Mouse (Mus musculus) adrenal gland, postnatal 4 days (tissue): ENCODE results near the gene L2hgdh. TPM values are rescaled to one million over a fixed set of nuclear protein-coding genes. Genes with fewer than 3 reads are reported as not detected.

Source experiments
- DNase-seq, 2 experiments: peaks; one replicate each; pipeline ENCODE4 v3.0.0; 2021 to 2022; ENCODE audit warnings: low spot score in 2 of 2, mixed read lengths in 2 of 2
- total RNA-seq, 2 experiments: library from RNA; stranded (reverse); gene quantifications; 2 replicates each; pipeline ENCODE4 v1.2.3; 2021

Gene L2hgdh
- total RNA-seq, 2 experiments from 2014 or later: 21.3 to 22.3 TPM

DNA sequence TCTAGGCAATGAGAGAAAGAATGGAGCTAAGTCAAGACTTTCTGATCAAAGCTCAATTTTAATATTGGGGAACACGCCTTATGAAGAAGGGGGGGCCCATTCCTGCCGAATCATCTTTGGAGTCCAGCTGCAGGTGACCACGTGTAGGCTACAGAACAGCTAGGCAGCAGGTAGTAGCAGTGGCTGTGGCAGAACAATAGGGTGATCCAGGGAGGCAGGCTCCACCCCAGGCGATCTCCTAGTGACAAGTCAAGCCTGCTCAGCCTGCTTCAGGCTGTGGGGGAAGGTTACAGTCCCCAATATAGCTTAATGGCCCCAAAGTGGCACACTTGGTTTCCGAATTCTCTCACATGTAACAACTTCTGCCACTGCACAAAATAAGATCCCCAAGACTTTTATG, 7.5 kb upstream of the L2hgdh start:
- DNase-seq: no peak

DNA sequence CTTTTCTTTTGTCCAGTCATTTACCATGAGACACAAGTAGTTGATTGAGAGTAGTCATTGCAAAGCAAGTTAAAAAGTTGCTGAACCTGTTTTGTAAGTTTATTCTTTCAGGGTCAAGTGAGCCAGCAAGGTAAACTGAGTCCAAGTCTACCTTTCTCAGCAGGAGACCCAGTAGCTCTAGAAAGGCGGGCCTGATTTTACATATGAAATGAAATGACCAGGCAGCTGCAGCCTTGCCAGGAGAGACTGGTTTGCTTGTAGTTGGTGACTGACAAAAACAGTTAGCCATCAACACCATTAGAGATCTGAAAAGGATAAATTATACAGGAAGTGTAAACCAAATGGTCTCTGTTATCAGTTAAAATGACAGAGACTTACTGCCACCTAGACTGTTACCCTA, 5.6 kb upstream of the L2hgdh start:
- DNase-seq: no peak

DNA sequence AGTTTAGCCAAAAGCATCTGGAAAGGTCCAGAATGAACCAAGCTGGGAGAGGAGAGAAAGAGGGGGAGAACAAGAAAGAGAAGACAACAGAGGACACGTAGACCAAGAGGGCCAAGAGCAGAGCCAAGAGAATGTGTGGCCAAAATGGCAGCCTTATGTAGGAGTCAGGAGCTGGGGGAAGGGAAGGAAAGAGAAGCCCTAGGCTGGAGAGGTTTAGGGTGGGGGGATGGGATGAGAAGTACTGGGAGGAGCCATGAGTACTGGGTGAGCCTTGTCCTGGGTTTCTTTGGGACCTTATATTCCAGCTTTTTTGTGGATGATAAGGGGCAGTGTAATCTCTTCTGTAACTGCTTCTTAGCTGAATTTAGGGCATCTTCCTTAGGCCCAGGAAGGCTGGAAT, 4.6 kb upstream of the L2hgdh start:
- no peak for DNase-seq

DNA sequence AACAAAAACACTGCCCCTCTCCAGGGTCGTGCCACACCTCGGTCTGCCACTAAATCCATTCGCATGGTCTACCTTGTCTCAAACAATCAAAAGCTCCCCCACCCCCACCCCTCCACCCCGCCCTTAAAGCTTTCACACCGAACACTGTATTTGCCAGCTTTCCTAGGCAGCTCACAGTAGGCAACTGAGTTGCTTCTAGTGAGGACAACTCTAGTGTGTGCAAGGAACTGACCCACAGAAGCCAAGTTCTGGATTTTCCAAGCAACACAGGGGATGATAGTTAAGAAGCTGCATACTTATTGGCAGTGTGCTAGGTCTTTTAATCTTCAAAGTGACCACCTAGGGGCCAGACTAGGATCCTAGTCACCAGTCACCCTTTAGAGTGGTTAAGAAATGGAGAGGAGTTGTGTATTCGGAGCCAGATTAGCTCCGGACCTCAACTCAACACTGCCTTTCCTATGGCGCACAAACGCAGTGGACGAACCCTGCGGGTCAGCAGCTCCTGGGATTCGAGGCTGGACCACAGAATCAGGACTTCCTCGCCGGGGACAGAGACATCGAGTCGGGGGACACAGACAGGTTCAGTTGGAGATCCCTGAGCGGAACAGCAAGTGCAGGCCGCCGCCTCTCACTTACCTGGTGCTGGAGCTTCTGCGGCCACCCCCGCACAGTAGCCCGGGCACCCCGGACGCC, 509 bp downstream of the L2hgdh start:
- DNase-seq: no peak

DNA sequence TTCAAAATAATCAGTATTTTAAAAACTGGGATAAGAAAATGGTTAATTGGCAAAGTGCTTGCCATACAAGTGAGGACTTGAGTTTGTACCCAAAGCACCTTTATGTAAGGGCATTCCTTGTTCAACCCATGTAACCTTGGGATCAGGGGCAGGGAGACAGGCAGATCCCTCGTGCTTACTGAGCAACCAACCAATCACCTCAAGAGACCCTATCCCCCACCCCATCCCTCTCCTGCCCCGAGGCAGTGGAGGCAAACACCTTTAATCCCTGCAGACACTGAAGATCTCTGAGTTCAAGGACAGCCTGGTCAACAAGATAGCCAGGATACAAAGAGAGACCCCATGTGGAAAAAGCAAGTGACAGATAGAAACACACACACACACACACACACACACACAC, 1.3 kb downstream of the L2hgdh start:
- DNase-seq: no peak

DNA sequence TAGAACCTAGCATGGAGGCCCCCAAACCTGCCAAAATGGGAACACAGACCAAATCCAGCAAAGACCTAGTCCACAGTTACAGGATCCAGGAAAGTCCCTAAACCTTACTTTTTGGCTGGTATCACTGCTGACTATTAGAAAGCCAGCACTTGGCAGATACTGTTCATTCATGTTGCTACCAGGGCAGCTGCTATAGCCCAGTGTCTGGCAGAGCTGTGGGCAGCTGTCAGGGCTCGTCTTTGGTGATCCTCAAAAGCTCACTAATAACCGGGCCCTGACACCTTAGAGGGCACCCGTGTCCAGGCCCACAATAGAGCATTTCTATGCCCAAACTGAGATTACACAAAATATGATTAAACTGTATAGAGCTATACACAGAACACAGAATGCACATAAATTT, 1.8 kb downstream of the L2hgdh start:
- DNase-seq: no peak

DNA sequence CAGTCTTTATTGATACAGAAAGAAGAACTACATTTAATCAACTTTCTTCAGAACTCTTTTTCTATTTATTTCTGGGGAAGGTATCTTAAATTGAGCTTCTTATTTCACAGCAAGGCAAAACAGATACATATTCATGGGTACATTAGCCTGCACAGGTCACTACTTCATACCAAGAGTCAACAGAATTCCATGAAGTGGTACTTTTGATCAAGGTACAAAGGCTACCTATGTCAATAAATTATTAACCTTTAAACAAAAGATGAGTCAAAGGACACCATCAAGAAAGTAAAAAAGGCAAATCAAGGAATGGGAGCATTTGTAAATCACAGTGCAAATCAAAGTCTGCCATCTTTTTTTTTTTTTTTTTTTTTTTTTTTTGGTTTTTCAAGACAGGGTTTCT, 11.0 kb downstream of the L2hgdh start:
- DNase-seq: no peak

DNA sequence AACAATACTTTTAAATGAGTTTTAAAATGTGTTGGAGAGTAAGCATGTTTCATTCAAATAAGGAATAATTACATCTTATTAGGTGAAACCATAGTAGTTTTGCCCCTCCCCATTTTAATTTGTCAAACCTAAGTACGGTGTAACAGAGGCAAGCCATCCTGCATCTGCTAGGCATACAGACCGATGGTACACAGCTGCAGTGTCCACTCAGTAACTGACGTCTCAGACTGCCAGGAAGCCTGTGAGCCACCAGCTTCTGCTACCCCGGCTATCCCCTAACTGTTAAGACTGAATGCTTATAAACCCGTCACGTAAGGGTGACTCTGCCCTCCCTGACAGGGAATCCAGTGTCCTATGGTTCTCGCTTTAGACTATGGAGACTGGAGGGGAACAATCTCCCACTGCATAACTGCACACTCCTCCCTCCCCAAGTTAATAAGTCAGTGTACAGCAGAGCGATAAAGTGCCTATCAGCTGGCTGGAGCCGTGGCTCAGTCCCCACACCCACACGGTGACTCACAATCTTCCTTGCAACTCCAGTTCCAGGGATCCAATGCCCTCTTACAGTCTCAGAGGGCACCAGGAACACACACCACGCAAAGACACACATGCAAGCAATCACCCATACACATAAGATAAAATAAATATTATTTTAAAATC, 19.7 kb downstream of the L2hgdh start:
- DNase-seq: no peak

DNA sequence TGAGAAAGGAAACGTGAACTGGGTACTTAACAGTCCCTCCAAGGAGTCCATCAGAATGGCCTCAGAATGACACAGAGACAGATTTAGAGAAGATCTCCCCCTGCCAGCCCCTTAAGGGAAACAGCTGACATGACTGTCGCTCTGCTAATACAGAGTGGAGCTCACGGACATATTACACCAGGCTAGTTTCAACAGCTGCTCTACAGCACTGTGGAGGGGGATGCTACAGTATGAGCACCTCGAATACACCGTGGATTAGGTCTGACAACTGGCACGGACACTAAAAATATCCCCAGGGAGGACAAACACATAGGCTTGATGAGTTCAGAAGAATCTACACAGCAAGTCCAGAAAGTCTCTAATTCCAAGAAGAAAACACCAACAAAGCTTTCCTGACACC, 26.3 kb downstream of the L2hgdh start:
- DNase-seq: no peak

DNA sequence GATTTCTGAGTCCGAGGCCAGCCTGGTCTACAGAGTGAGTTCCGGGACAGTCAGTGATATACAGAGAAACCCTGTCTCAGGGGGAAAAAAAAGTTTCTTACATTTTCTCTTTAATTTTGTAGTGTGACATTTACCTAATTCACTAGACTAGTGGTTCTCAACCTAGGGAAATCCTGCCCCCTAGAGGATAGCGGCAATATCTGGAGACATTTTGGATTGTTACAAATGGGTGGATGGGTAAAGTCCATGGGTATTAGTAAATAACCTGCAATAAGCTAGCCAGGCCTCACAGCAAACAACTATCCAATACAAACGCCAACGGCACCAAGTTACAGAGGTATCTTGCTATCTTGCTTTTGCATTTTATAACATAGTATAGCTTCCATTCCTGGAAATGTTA, 27.9 kb downstream of the L2hgdh start:
- peak in 1 of 2 experiments; percentile 28 for DNase-seq

DNA sequence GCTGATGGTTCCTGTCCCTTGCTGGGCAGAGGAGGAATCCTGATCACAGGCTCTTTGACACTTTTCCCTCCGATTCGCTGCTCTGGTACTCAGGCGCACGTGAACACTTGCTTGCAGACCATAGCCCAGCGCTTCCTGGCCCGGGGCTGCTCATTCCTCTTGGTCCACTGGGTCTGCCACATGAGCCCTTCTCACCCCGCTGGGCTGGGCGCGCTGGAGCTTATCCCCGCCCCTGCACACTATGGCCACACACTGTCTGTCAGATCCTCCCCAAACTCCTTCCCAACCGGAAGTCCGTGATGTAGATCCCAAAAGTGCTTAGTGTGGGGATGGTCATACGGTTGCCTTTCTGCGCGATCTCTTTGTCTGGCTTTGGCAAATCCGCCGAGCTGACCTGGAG, 31.2 kb downstream of the L2hgdh start:
- no peak for DNase-seq

DNA sequence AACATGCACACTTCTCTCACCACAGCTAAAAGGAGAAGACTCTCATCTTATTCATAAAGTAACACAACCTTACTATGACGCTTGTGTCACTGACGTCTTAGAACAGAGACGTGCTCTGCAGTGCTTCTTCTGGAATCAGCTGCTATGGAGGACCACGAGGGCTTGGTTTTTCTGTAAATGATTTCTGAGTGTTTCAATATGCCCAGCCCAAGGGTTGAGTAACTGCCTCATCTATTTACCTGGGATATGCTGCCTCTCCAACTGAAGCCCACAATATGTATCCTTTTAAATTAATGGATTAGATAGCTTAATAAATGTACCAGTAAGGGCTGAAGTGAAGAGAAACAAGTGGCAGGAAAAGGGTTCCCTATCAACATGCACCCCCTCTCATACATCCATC, 34.0 kb downstream of the L2hgdh start:
- no peak for DNase-seq

DNA sequence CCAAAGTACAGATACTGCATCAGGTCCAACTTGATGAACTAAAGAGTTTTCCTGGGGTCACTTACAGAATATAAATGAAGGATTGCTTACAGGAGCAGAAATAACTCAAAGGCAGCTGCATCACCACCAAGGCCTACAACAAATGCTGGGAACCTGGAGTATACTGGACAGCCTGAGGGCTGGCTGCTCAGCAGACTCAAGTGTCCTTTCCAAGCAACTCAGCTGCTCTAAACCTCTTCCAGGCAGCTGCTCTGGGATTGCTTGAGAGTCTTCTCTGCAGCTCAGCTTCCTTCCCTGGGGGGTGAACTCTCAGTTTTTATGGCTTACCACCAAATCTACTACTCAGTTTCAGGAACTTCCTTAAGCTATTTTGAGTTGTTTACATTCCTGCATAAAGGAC, 35.6 kb downstream of the L2hgdh start:
- DNase-seq: no peak

DNA sequence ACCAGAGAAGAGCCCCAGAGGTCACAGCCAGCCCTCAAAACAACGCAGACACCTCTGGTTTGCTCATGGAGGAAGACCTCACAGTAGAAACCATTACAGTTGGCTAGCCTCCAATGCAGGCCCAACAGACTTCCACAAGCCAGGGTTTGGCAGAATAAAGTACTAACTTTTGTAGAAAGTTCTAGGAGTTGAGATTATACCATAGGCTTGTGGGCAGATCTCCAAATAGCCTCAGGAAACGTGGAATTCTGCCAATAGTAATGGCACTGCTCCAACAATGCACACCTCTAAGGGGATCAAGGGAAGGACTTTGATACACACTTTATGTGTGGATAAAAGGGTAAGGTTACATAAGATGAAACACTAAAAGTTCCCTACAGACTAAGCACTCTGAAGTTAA, 36.3 kb downstream of the L2hgdh start:
- DNase-seq: no peak

DNA sequence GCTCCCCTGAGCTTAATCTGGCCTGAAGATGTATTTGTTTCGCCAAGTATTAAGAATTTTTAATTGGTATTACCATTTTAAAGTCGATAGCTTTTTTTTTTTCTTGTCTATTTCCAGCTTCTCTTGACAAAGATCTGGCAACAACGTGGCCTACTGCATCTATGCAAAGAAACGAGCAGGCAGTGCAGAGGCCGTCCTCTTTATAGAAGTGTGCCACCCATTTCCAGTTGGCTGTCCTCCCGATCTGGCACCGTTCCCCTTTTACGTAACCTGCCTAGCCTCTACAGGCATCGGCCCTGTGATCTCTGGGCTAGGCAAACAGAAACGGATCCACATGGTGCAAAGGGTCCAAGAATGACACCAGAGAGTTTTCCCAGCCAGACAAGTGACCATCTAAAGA, 41.1 kb downstream of the L2hgdh start:
- DNase-seq: peak; percentile 38 to 68

DNA sequence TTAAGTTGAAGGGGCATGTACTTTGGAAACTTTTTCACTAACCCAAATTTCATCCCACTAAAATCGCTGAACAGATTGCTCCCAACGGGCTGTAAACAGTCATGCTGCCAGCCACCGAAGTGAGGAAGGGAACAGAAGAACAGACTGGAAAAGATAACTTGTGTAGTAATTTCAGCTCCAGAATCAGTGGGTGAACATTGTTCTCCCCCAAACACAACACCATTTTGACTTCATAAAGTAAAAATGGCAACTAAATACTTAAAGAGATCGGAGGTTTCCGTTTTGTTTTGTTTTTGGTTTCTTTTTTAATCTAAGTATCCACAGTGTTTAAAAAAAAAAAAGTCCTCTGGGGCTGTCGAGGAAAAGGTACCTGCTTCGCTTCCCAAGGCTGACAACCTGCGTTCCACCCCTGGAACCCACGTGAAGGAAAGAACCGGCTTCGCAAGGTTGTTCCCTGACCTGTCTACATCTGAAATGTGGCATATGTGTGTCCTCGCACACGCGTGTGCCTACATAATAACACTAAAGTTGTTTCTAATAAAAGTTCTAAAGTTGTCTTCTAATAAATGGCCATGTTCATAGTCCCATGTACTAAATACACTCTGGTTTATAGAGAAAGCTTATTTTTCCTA, 41.8 kb downstream of the L2hgdh start:
- no peak for DNase-seq

DNA sequence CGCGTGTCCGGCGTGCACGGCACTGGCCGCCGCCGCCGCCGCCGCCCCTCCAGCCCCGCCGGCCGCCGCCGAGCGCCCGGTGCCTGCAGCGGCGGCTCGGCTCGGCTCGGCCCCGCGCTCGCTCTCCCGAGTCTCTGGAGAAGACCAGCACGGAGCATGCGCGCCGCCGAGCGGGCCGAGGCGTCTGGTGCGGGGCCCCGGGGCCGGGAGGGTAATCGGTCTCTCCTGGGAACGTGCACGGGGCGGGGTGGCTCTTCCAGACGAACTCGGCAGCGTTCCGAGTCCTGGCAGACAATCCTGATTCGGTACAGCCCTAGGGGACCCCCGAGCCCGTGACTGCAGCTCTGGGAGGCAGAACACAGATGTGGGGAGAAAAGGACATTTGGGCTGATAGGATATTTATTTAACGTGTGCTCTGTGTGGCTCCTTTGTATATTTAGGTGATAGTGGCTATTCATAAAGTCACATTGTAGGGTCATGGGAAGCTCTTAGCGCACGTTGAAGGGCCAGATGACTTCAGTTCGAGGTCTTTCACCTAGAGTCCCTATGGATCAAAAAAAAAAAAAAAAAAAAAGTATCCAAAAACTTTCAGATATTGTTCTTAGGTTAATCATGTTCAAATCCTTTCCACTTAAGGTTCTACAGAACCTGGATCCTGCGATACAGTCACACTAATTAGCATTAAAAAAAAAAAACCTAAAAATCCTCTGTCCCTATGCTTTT, 42.4 kb downstream of the L2hgdh start:
- DNase-seq: peak; percentile 73 to 80

DNA sequence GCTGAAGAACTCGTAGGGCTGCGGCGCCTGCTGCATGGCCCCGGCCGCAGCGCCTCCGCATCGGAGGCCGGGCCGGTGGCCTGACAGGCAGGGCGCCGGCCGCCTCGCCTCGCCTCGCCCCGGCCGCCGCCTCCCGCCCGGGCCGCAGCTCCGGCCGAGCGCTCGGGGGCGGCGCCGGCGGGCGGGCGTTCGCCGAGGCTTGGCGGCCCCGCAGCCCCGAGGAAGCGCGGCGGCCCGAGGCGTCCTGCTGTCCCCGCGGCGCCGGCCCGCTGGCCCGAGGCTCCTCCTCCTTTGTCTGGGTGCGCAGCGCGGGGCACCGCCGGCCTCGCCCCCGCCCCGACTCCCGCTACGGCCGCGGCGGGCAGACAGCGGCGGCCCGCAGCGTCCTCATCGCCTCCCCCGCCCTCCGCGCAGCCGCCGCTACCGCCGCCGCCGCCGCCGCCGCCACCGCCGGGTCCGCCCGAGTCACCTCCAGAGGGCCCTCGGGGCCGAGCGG, 43.1 kb downstream of the L2hgdh start, which contains the start of gene Sos2:
TSS of gene Sos2 (minus strand) at position 287 of the 496 bp plus-strand sequence.
- peak; percentile 23 to 31 for DNase-seq

DNA sequence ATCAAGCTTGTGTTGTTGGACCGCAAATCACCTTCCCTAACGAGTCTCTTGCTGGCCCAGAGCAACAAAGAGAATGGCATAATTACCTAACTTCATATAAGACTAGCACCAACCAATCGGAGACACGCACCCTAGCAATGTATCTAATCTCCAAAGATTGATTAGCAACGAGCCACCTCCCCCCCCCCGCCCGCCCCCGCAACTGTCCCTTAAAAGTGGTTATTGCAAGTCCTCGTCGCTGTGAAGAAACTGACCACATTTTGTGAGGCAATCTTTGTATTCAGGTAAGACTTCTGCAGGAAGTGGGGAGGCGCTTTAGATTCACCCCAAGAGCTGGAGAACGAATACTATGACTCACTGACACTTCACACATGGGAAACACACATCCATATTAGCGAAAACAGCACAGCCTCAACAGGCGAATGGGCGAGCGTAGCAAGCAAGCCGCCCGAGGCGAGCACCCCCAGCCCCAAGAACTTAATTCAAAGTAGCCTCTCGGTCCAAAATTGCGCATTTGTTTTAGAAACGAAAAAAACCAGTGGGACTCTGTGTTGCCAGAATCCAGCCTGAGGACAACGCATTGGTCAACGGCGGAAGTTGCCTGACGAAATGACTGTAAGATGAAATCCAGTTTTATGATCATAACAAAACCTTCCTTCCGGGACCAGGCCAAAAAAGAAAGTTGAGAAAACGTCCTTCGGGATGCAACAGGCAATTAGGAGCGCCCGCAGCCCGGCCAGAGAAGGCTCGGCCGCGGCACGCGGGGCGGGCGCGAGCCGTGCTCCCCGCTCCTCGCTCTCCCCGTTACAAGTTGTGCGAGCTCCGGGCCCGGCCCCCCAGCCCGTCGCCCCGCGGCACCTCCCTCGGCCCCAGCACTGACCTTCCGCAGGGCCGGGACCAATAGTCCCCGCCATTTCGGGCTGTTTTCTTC, 43.8 kb downstream of the L2hgdh start:
- DNase-seq: peak; percentile 18 to 23

DNA sequence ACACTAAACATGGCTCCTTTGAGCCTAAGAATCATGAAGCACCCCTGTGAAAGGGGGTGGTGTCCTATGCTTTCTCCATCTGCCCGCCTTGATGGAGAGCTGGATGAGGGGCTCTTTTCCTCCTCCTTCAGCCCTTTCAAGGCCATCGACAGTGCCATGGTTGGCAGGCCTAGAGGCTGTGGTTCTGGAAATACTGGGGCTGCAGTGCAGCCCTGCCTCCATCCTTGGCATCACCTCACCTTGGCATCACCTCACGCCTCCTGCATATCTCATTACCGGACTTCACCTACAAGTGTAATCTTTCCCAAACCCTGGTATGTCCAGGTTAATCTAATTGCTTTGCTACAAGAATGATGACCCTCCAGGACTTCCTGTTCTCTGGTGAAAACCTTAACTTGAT, 48.5 kb downstream of the L2hgdh start:
- no peak for DNase-seq
